Mouse (Mus musculus): Measurements from ENCODE around the gene Foxd2. TPM values are rescaled to one million over a fixed set of nuclear protein-coding genes. Genes with fewer than 3 reads are reported as not detected.

The Foxd2 gene
- 0.35 TPM for polyA plus RNA-seq (2015; fragmentation: Illumina TruSeq; extraction: RNeasy Lipid Tissue Mini Kit (QIAGEN cat#74804); ENCODE audit: insufficient read depth, low replicate concordance)

DNA sequence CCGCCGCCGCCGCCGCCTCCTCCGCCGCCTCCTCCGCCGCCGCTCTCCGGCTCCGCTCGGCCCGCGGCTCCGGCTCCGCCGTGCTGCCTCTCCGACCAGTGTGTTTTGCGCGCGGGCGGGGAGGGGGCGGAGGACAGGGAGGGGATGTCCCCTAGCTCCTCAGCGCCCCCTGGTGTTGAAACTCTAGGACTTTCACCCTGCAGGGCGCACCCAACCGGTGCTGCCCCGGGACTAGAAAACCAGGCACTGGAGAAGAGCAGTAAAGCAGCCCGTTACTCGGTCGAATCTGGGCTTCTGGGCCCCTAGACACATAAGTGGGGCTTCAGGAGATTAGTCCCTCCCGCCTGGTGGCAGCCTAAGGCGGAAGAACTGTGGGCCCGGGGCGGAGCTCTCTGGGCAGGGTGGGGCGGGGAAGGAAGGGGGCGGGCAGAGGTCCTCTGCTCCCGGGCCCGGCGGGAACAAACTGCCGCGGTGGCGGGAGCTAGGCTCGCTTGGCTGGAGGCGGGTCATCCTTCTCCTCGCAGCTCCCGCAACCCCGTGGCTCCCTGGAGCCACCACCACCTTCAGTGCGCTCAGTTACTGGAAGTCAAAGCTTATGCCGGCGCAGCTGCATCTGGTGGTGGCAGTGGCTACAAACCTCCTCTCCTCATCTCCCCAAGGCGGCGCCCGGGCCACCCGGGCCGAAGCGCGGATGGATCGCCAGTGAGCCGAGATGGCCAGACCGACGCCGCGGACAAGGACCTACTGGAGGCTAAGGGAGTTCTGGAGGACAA, at the start of gene Foxd2:
Gene Foxd2, minus strand, starts transcription at position 45 of the 773 bp plus-strand sequence.

DNA sequence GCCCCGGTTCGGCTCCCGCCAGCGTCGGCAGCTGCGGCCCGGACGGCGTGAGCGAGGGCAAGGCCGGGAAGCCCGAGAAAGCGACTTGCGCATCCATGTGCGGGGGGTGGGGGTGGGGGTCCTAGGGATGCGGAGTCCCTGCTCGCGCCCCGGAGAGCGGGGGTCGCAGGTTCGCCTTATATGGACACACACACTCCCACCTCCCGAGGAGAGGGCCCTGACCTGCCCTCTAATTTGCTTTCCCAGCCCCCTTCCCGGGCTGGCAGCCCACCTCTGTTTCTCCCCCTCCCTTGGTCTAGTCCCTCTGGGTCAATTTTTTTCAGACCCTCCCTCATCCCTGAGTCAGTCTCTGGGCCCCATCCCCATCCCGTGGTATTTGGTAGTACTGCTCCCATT, 17.2 kb upstream of the Foxd2 start, which contains the start of gene Foxe3:
Gene Foxe3, minus strand, starts transcription at position 97 of the 396 bp plus-strand sequence.

Other genes starting within 250 kb of the Foxd2 start
- not detected for gene Gm12830, start 87.2 kb downstream of the Foxd2 start, polyA plus RNA-seq (2015; fragmentation: Illumina TruSeq; extraction: RNeasy Lipid Tissue Mini Kit (QIAGEN cat#74804); ENCODE audit: insufficient read depth, low replicate concordance)
- gene Foxe3, start 17.1 kb upstream of the Foxd2 start, polyA plus RNA-seq (2015; fragmentation: Illumina TruSeq; extraction: RNeasy Lipid Tissue Mini Kit (QIAGEN cat#74804); ENCODE audit: insufficient read depth, low replicate concordance), result not detected
- gene Cmpk1, start 78.4 kb upstream of the Foxd2 start, polyA plus RNA-seq (2015; fragmentation: Illumina TruSeq; extraction: RNeasy Lipid Tissue Mini Kit (QIAGEN cat#74804); ENCODE audit: insufficient read depth, low replicate concordance), result 98.6 TPM
- 3.9 TPM for gene Stil, start 91.3 kb upstream of the Foxd2 start, polyA plus RNA-seq (2015; fragmentation: Illumina TruSeq; extraction: RNeasy Lipid Tissue Mini Kit (QIAGEN cat#74804); ENCODE audit: insufficient read depth, low replicate concordance)
- 11.7 TPM for gene Tal1, start 147.6 kb upstream of the Foxd2 start, polyA plus RNA-seq (2015; fragmentation: Illumina TruSeq; extraction: RNeasy Lipid Tissue Mini Kit (QIAGEN cat#74804); ENCODE audit: insufficient read depth, low replicate concordance)
- gene Pdzk1ip1, start 179.8 kb upstream of the Foxd2 start, polyA plus RNA-seq (2015; fragmentation: Illumina TruSeq; extraction: RNeasy Lipid Tissue Mini Kit (QIAGEN cat#74804); ENCODE audit: insufficient read depth, low replicate concordance), result 8.4 TPM
- 0.06 TPM for gene Cyp4x1, start 225.4 kb upstream of the Foxd2 start, polyA plus RNA-seq (2015; fragmentation: Illumina TruSeq; extraction: RNeasy Lipid Tissue Mini Kit (QIAGEN cat#74804); ENCODE audit: insufficient read depth, low replicate concordance)

Measured in spleen, adult 10 weeks (tissue).